Mouse (Mus musculus) midbrain, embryonic 14.5 days (tissue): ENCODE results near the gene Zfp605. TPM values are rescaled to one million over a fixed set of nuclear protein-coding genes. Genes with fewer than 3 reads are reported as not detected.

Source experiments
- ATAC-seq: fragments of 200-750 bp; cut with Nextera tagmentation; 2 replicates; pipeline ENCODE4 v1.8.0; 2017; ENCODE audit warnings: moderate number of reproducible peaks, moderate library complexity; ENCODE audit not compliant: low FRiP score, low TSS enrichment
- DNase-seq: peaks from one replicate; pipeline ENCODE4 v3.0.0-alpha.2; 2015
- H3K27ac ChIP-seq: fragments of 300-500 bp; sonication (generic); replicated peaks from 2 replicates; pipeline ENCODE4 v1.5.1; 2014; ENCODE audit warnings: mild to moderate bottlenecking, low read depth, low read length, moderate library complexity
- H3K27me3 ChIP-seq: fragments of 300-500 bp; sonication (generic); 2 replicates; pipeline ENCODE4 v1.6.1; 2014; ENCODE audit warnings: low read length, control low read depth, mixed read lengths; ENCODE audit not compliant: control insufficient read depth, insufficient read depth
- H3K36me3 ChIP-seq: fragments of 300-500 bp; sonication (generic); 2 replicates; pipeline ENCODE4 v1.6.1; 2014; ENCODE audit warnings: low read length, control low read depth; ENCODE audit not compliant: control insufficient read depth, insufficient read depth
- H3K4me1 ChIP-seq: fragments of 300-500 bp; sonication (generic); 2 replicates; pipeline ENCODE4 v1.6.1; 2014; ENCODE audit warnings: mild to moderate bottlenecking, antibody characterized with exemption, low read length, control low read depth; ENCODE audit not compliant: control insufficient read depth, insufficient read depth
- H3K4me2 ChIP-seq: fragments of 300-500 bp; sonication (generic); 2 replicates; pipeline ENCODE4 v1.6.1; 2014; ENCODE audit warnings: mild to moderate bottlenecking, low read length, moderate library complexity
- H3K4me3 ChIP-seq: fragments of 300-500 bp; sonication (generic); replicated peaks from 2 replicates; pipeline ENCODE4 v1.5.1; 2014; ENCODE audit warnings: low read depth, low read length
- H3K9ac ChIP-seq: fragments of 300-500 bp; sonication (generic); replicated peaks from 2 replicates; pipeline ENCODE4 v1.6.1; 2014; ENCODE audit warnings: mild to moderate bottlenecking, low read length, moderate library complexity
- H3K9me3 ChIP-seq: fragments of 300-500 bp; sonication (generic); 2 replicates; pipeline ENCODE4 v1.6.1; 2016; ENCODE audit warnings: low read length, control low read depth, mixed read lengths; ENCODE audit not compliant: control insufficient read depth
- WGBS: fragments of 180-500 bp; shearing (Covaris S2); extraction: QIAGEN DNeasy Blood & Tissue Kit; methylation state at CpG from one replicate; pipeline ENCODE4 v1.1.7; 2014; 5-methylcytosine and 5-hydroxymethylcytosine counted together
- polyA plus RNA-seq: library from polyadenylated mRNA; unstranded; fragments of >200 nt; fragmentation: Nextera tagmentation; extraction: Ambion mirVana; gene quantifications from 2 replicates; pipeline ENCODE4 v1.2.1, GENCODE M21; 2014

Zfp605 gene
- polyA plus RNA-seq, 1 experiment from 2014 or later: 15.9 TPM

DNA sequence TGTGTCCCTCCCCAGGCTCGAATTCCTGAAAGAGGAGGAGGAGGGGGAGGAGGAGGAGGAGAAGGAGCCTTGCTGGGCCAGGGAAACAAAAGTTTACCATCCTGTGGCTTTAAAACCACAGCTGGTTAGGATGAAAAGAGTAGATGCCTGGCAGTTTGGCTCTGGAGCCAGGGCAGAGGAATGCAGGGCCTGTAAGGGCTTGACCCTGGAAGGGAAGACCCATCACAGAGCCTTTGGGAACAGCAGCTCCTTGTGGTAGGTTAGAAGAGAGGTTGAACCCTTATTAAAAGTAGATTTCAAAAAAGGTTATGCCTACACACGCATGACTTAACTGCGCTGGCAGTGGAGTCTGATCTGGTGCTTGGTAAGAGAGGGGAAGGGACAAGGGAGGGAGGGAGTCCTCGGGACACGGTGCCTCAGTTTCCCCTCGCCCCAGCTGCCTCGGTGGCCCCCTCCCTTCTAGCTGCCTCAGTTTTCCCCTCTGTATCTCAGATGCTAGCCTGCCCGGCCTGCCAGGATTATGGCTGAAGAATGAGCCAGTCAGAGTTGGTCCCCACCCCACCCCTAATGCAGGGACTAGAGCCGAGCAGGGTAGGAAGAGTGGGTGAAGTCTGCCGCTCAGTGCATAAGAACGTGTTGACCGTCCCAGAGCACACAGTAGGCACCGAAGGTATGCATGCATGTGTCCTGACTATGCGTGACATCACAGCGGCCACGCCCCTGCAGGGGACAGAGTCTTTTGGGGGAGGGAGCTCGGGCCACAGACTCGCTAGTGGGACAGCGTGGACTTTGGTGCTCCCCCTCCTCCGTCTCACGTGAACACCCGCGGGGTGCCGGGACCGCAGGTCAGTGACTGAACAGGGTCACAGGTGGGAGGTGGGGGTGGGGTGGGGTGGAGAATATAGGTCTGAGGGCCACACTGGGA lies 10.0 kb upstream of the Zfp605 start, which contains the start of gene Plcxd1:
TSS of gene Plcxd1 (plus strand) at position 314 of the 925 bp plus-strand sequence.
- Histone ChIP-seq H3K4me3 (peak within 1 kb of the TSS; percentile 36), H3K27ac (no peak within 1 kb of the TSS), H3K9me3 (no peaks in the 10 kb centered on the region), H3K27me3 (0 out of 2 replicates have a peak, but pooled peaks cover 5% of the 10 kb centered on the region), H3K9ac (peak within 1 kb of the TSS; percentile 45; the same call in 1 of the 2 replicates), H3K36me3 (peaks cover 25% of the 10 kb centered on the region), H3K4me1 (peaks cover 17% of the 10 kb centered on the region), H3K4me2 (peak within 1 kb of the TSS; percentile 74)
- 6% methylated on average over 25 of the region's 25 CpGs for WGBS
- DNase-seq (peak; percentile 15), ATAC-seq (no peak; the same call in 1 of the 2 replicates)

DNA sequence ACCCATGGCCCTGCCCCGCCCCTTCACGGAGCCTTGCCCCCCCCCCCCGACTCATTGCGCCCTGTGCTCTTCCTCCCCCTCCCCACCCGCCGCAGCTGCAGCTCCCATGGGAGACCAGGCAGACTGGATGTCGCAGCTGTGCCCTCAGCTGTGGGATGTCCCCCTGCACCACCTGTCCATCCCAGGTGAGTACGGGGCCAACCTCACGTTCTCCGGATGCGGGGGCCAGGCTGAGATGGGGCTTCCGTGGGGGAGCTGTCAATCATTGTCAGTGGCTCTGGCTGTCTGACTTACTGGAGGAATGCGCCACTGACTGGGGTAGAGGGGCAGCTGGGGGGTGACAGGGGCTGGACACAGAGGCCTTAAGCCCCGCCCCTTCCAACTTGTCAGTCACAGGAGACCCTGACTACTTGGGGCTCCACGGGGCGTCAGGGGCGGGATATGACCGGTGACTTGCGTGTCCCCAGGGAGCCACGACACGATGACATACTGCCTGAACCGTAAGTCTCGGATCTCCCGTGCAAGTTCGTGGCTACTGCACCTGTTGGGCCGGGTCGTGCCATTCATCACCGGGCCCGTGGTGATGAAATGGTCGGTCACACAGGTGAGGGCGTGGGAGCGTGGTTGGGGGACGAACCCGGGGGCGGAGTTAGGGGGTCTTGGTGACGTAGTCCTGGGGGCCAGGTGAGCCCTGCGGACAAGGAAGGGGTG lies 8.8 kb upstream of the Zfp605 start:
- Histone ChIP-seq H3K9me3 (no peaks in the 10 kb centered on the region), H3K27ac (no peak overlapping the region), H3K4me2 (peak overlapping the region; percentile 74), H3K4me3 (peak overlapping the region; percentile 36), H3K27me3 (0 out of 2 replicates have a peak, but pooled peaks cover 5% of the 10 kb centered on the region), H3K4me1 (peaks cover 18% of the 10 kb centered on the region), H3K9ac (peak overlapping the region; percentile 45), H3K36me3 (peaks cover 35% of the 10 kb centered on the region)
- ATAC-seq (peak; percentile 35), DNase-seq (peak; percentile 62)
- WGBS: 2% methylated on average over 32 of the region's 37 CpGs

DNA sequence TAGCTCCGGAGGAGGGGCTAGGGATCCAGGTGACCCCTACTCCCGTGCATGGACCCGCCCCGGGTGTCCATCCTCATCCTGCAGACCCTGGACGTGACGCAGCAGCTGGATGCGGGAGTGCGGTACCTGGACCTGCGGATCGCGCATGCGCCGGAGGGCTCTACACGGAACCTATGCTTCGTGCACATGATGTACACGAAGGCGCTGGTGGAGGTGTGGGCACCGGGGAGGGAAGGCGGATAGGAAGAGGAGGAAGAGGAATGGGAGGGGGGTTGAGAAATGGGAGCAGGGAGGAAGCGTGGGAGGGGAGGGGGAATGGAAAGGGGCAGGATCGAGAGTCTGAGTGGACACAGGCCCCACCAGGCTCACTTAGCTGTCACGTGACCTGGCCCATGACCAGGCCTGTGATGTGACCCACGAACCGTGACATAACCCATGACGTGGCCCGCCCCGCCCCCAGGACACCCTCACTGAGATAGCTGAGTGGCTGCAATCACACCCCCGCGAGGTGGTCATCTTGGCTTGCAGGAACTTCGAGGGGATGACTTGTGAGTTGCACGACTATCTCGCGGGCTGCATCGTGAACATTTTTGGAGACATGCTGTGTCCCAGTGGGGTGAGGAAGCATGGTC lies 8.1 kb upstream of the Zfp605 start:
- WGBS: 20% methylated on average over 34 of the region's 34 CpGs

DNA sequence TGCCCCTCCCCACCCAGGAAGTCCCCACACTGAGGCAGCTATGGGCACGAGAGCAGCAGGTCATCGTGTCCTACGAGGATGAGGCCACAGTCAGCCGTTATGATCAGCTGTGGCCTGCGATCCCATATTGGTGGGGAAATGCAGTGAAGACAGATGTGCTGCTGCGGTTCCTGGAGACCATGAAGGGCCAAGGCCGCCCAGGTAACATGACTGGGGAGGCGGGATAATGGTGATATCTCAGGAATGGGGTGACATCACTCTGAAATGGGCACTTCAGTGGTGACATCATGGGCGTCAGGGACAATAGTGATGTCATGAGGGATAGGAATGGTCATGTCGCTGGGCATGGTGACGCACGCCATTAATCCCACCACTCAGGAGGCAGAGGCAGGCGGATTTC lies 7.5 kb upstream of the Zfp605 start:
- 93% methylated on average over 13 of the region's 13 CpGs for WGBS
- H3K9ac ChIP-seq: no peak overlapping the region
- no peaks in the 10 kb centered on the region for H3K9me3 ChIP-seq
- no peak for ATAC-seq
- 0 out of 2 replicates have a peak, but pooled peaks cover 5% of the 10 kb centered on the region for H3K27me3 ChIP-seq
- H3K4me3 ChIP-seq: no peak overlapping the region
- H3K27ac ChIP-seq: no peak overlapping the region
- H3K36me3 ChIP-seq: peaks cover 41% of the 10 kb centered on the region
- DNase-seq: no peak
- no peak overlapping the region for H3K4me2 ChIP-seq
- H3K4me1 ChIP-seq: peaks cover 28% of the 10 kb centered on the region

More for the DNA sequence above, 8.1 kb upstream of the Zfp605 start:
- peaks cover 25% of the 10 kb centered on the region for H3K4me1 ChIP-seq
- H3K9ac ChIP-seq: peak overlapping the region; percentile 45; the same call in 1 of the 2 replicates
- 0 out of 2 replicates have a peak, but pooled peaks cover 5% of the 10 kb centered on the region for H3K27me3 ChIP-seq
- peak overlapping the region; percentile 74 for H3K4me2 ChIP-seq
- H3K36me3 ChIP-seq: peaks cover 41% of the 10 kb centered on the region
- H3K9me3 ChIP-seq: no peaks in the 10 kb centered on the region
- peak; percentile 87 for DNase-seq
- peak overlapping the region; percentile 36 for H3K4me3 ChIP-seq
- H3K27ac ChIP-seq: no peak overlapping the region
- peak; percentile 65 for ATAC-seq

DNA sequence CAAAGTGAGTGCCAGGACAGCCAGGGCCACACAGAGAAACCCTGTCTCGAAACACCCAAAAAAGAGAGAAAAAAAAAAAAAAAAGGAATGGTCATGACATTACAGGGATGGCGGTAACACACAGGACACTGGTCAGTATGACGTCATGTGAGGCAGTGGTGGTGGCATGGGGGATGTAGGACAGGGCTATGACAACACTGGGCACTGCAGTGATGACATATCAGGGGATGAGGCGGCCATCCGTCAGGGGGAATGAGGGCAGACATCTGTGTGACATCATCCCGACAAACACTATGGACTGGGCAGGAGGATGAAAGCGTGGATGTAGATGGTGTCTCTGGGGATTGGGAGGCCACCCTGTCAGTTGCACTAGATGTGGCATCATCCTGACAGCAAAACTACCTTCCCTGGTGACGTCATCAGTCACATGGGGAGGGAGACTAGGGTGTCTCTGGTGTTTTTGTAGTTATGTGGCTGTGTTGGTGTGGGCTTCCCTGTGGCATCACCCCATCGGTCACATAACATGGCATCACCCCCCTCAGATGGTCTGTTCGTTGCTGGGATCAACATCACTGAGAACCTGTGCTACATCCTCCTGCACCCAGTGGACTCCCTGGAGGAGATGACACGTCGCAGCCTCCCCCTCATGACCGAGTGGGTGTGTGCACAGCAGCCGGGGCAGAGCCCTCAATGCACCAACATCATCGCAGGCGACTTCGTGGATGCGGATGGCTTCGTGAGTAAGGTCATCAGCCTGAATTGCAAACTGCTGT lies 6.9 kb upstream of the Zfp605 start:
- H3K9ac ChIP-seq: no peak overlapping the region
- ATAC-seq: no peak
- H3K4me1 ChIP-seq: peaks cover 28% of the 10 kb centered on the region
- H3K4me2 ChIP-seq: no peak overlapping the region
- H3K27ac ChIP-seq: no peak overlapping the region
- H3K27me3 ChIP-seq: 0 out of 2 replicates have a peak, but pooled peaks cover 5% of the 10 kb centered on the region
- H3K4me3 ChIP-seq: no peak overlapping the region
- no peak for DNase-seq
- 95% methylated on average over 19 of the region's 19 CpGs for WGBS
- no peaks in the 10 kb centered on the region for H3K9me3 ChIP-seq
- peaks cover 41% of the 10 kb centered on the region for H3K36me3 ChIP-seq

DNA sequence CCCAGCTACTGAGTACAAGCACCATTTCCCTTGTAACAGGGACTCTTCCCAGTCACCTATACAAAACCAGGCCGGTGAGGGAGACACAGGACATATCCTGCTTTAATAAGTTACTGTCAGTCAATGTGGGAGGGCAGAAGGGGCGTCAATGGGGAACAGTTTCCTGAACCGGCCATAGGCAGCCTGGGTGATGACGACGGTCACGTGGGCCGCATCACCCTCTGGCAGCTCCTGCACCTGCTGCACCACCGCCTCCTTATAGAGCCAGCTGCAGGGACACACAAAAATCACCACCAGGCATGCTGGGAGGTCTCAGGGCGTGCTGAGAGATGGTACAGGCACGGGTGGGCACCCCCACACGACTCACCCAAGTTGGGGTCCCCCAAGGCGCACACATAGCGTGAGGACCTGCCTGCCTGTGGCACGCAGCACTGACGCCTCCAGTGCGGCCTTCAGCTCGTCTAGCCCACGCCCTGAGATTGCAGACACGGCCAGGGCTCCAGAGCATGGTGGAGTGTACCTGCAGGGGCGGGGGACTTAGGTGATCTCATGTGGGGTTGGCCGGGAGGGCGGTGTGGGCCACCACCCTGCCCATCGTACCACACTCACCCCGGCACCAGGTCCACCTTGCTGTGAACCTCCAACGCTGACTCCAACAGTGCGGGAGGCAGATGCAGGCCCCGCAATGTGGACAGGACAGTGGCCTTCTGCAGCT lies 5.8 kb upstream of the Zfp605 start:
- ATAC-seq (no peak), DNase-seq (no peak)
- H3K4me3 ChIP-seq: no peak overlapping the region
- H3K9ac ChIP-seq: no peak overlapping the region
- no peaks in the 10 kb centered on the region for H3K9me3 ChIP-seq
- peaks cover 28% of the 10 kb centered on the region for H3K4me1 ChIP-seq
- H3K27me3 ChIP-seq: 0 out of 2 replicates have a peak, but pooled peaks cover 5% of the 10 kb centered on the region
- H3K4me2 ChIP-seq: no peak overlapping the region
- H3K36me3 ChIP-seq: peaks cover 41% of the 10 kb centered on the region
- 96% methylated on average over 27 of the region's 27 CpGs for WGBS
- no peak overlapping the region for H3K27ac ChIP-seq

DNA sequence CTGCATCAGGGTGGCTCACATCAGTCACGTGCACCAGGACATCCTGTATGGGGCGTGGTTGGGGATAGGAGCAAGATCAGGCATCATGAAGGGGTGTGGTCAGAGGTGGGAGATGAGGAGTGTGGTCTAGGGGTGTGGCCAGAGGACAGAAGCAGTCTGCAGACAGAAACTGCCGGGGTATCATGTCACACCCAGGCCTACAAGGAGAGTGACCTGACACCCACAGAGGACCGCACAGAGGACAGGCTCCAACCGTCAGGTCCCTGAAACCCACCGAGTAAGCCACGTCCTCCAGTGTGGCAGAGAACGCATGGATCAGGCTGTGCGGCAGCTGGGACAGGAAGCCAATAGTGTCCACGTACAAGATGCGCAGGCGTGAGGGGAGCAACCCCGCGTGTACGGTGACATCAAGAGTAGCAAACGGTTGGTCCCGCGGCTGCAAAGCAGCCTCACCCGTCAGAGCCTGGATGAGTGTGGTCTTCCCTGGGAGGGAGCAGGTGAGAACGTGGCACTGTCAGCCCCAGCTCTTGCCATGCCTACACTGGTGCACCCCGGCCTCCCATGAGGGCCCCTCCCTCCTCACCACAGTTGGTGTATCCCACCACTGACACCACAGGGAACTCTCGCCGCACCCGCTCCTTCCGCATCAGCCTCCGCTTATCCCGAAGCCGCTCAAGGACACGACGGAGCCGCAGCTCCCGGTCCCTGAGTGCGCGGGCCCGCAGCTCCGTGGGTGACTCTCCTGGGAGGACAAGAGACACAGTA lies 5.1 kb upstream of the Zfp605 start:
- DNase-seq (no peak), ATAC-seq (no peak)
- Histone ChIP-seq H3K27me3 (0 out of 2 replicates have a peak, but pooled peaks cover 5% of the 10 kb centered on the region), H3K4me2 (no peak overlapping the region), H3K27ac (no peak overlapping the region), H3K36me3 (peaks cover 41% of the 10 kb centered on the region), H3K9ac (no peak overlapping the region), H3K4me3 (no peak overlapping the region), H3K4me1 (peaks cover 28% of the 10 kb centered on the region), H3K9me3 (no peaks in the 10 kb centered on the region)
- WGBS: 95% methylated on average over 36 of the region's 36 CpGs
